Mouse (Mus musculus): ENCODE measurements around the gene Rps3.

Rps3 gene

GRCm38 (mm10) chr7:99438881-99439280 lies 44.7 kb downstream of the Rps3 start:
- DNase-seq: peak; percentile 36

GRCm38 (mm10) chr7:99436530-99436929 lies 47.0 kb downstream of the Rps3 start:
- no peak for DNase-seq

- DNase-seq: no peak
Measured at GRCm38 (mm10) chr7:99434672-99435250, 48.8 kb downstream of the Rps3 start.

- DNase-seq: no peak
Measured at GRCm38 (mm10) chr7:99432863-99433262, 50.7 kb downstream of the Rps3 start.

GRCm38 (mm10) chr7:99432248-99432647 lies 51.3 kb downstream of the Rps3 start:
- DNase-seq: peak; percentile 47

- DNase-seq: no peak
Measured at GRCm38 (mm10) chr7:99430246-99430645, 53.3 kb downstream of the Rps3 start.

GRCm38 (mm10) chr7:99429786-99430185 lies 53.8 kb downstream of the Rps3 start:
- peak; percentile 42 for DNase-seq

- no peak for DNase-seq
Measured at GRCm38 (mm10) chr7:99428836-99429235, 54.7 kb downstream of the Rps3 start.

- no peak for DNase-seq
Measured at GRCm38 (mm10) chr7:99427987-99428386, 55.6 kb downstream of the Rps3 start.
